Mouse (Mus musculus): ENCODE data around the gene Ppp1r13b. TPM values are rescaled to one million over a fixed set of nuclear protein-coding genes. Genes with fewer than 3 reads are reported as not detected.

Ppp1r13b gene
- polyA plus RNA-seq, 1 experiment from 2014 or later = 22.6 TPM

- Histone ChIP-seq H3K4me1 (no peaks in the 10 kb centered on the region), H3K27ac (replicated peaks) (no peak overlapping the region), H3K4me2 (replicated peaks) (no peak overlapping the region), H3K36me3 (0 out of 2 replicates have a peak, but pooled peaks cover 2% of the 10 kb centered on the region), H3K9ac (replicated peaks) (no peak overlapping the region), H3K4me3 (no peak overlapping the region), H3K9me3 (no peaks in the 10 kb centered on the region), H3K27me3 (no peaks in the 10 kb centered on the region)
- ATAC-seq (replicated peaks) = no peak
- 83% methylated on average over 1 of the region's 1 CpGs for WGBS
Observed at GRCm38 (mm10) chr12:111869806-111870205, 38.1 kb downstream of the Ppp1r13b start.

- no peak overlapping the region for H3K27ac ChIP-seq (replicated peaks)
- H3K27me3 ChIP-seq = no peaks in the 10 kb centered on the region
- WGBS = 83% methylated on average over 4 of the region's 4 CpGs
- H3K4me2 ChIP-seq (replicated peaks) = no peak overlapping the region
- no peaks in the 10 kb centered on the region for H3K36me3 ChIP-seq
- H3K4me3 ChIP-seq = no peak overlapping the region
- ATAC-seq (replicated peaks) = no peak
- no peaks in the 10 kb centered on the region for H3K4me1 ChIP-seq
- no peak overlapping the region for H3K9ac ChIP-seq (replicated peaks)
- no peaks in the 10 kb centered on the region for H3K9me3 ChIP-seq
Observed at GRCm38 (mm10) chr12:111864206-111864824, 43.6 kb downstream of the Ppp1r13b start.

DNA sequence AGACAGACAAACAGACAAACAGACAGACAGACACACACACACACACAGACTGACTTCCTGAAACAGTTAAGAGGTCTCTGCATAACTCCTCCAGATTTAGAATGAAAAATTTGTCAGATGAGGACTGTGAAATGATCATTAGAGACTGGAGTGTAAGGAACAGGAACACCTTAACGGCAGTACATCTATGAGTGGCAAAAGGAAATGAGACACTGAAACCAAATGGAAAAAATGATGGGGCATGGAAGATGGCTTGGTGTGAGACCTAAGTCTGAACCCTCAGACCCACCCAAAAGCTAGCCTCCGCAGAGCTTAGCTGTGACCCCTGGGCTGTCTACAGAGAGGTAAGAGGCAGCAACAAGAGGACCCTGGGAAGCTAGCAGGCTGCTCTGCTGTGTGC, 52.5 kb downstream of the Ppp1r13b start:
- WGBS = 96% methylated on average over 2 of the region's 2 CpGs
- no peaks in the 10 kb centered on the region for H3K27me3 ChIP-seq
- no peak overlapping the region for H3K4me2 ChIP-seq (replicated peaks)
- no peak overlapping the region for H3K27ac ChIP-seq (replicated peaks)
- H3K9ac ChIP-seq (replicated peaks) = no peak overlapping the region
- no peak for ATAC-seq (replicated peaks)
- no peak overlapping the region for H3K4me3 ChIP-seq
- no peaks in the 10 kb centered on the region for H3K36me3 ChIP-seq
- no peaks in the 10 kb centered on the region for H3K4me1 ChIP-seq
- no peaks in the 10 kb centered on the region for H3K9me3 ChIP-seq

GRCm38 (mm10) chr12:111853546-111853945, 54.4 kb downstream of the Ppp1r13b start:
- no peak overlapping the region for H3K27ac ChIP-seq (replicated peaks)

DNA sequence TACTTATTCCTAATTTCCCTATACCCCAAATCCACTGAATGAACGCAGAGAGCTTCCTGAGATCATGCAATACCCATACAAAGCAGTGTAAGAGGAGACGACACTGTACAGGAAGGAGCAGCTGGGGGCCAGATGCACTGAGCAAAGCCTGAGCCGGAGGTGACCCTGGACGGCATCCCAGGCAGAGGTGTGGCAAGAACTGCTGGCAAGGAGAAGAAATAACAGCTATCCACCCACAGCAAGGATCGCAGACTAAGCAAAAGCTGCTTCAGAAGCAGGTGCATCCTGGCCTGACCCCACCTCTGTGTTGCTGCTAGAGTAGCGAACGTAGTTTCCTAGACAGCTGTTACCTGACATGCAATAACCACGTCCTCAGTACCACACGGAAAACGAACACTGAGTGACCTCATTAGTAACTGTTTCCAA, 54.9 kb downstream of the Ppp1r13b start:
- H3K9ac ChIP-seq (replicated peaks) = no peak overlapping the region
- H3K36me3 ChIP-seq = no peaks in the 10 kb centered on the region
- H3K27ac ChIP-seq (replicated peaks) = no peak overlapping the region
- H3K27me3 ChIP-seq = no peaks in the 10 kb centered on the region
- no peaks in the 10 kb centered on the region for H3K4me1 ChIP-seq
- 68% methylated on average over 10 of the region's 10 CpGs for WGBS
- no peak overlapping the region for H3K4me3 ChIP-seq
- H3K4me2 ChIP-seq (replicated peaks) = no peak overlapping the region
- H3K9me3 ChIP-seq = no peaks in the 10 kb centered on the region
- ATAC-seq (replicated peaks) = no peak

More at GRCm38 (mm10) chr12:111853546-111853945, 54.4 kb downstream of the Ppp1r13b start:
- 77% methylated on average over 4 of the region's 4 CpGs for WGBS
- Histone ChIP-seq H3K4me2 (replicated peaks) (no peak overlapping the region), H3K4me1 (no peaks in the 10 kb centered on the region), H3K27me3 (no peaks in the 10 kb centered on the region), H3K9ac (replicated peaks) (no peak overlapping the region), H3K36me3 (no peaks in the 10 kb centered on the region), H3K9me3 (no peaks in the 10 kb centered on the region), H3K4me3 (no peak overlapping the region)
- ATAC-seq (replicated peaks) = no peak

DNA sequence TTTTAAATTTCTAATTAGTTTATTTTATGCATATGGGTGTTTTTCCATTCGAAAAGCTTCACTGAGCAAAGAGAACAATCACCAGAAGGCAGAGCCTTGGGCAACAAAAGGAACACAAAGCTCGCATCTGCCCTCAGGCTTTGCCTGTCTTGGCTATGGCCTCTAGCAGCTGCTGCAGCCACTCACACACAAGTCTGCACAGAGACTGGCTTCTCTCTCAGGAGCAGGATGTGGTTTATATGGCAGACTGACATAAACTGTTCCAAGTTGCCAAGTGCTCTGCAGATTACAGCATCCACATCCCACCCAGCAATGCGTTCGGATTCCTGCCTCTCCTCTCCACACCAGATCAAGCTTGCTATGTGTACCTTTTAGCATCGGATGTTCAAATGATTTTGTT, 56.2 kb downstream of the Ppp1r13b start:
- Histone ChIP-seq H3K4me2 (replicated peaks) (no peak overlapping the region), H3K9ac (replicated peaks) (no peak overlapping the region), H3K4me3 (no peak overlapping the region), H3K27me3 (no peaks in the 10 kb centered on the region), H3K27ac (replicated peaks) (no peak overlapping the region), H3K4me1 (no peaks in the 10 kb centered on the region), H3K9me3 (no peaks in the 10 kb centered on the region), H3K36me3 (no peaks in the 10 kb centered on the region)
- WGBS = 68% methylated on average over 5 of the region's 5 CpGs
- no peak for ATAC-seq (replicated peaks)

- H3K27me3 ChIP-seq = no peaks in the 10 kb centered on the region
- ATAC-seq (replicated peaks) = no peak
- no peak overlapping the region for H3K4me3 ChIP-seq
- H3K4me1 ChIP-seq = no peaks in the 10 kb centered on the region
- H3K9ac ChIP-seq (replicated peaks) = no peak overlapping the region
- H3K27ac ChIP-seq (replicated peaks) = no peak overlapping the region
- no peak overlapping the region for H3K4me2 ChIP-seq (replicated peaks)
- H3K9me3 ChIP-seq = no peaks in the 10 kb centered on the region
- 58% methylated on average over 2 of the region's 2 CpGs for WGBS
- no peaks in the 10 kb centered on the region for H3K36me3 ChIP-seq
Observed at GRCm38 (mm10) chr12:111851235-111851634, 56.7 kb downstream of the Ppp1r13b start.

DNA sequence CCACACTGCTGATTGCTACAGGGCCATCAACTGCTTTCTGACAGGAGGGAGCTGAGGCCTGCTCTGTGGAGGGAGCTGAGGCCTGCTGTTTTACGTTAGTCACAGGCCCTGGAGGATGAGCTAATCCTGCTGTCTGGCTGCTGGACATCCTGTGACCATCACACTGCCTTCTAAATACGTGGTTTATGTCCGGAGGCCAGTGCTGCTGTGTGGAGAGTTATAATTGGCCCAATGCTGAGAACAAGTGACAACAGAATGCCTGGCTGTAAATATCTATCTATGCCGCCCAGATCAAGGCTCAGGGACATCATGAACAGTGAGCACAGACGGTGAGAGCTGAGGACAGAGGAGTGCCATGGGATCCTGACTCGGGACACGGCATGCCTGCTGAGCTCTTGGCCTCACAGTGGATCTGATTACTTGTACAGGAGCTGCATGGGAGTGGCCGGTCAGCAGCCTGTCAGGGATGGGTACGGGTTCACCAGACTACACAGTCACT, 59.6 kb downstream of the Ppp1r13b start:
- H3K4me3 ChIP-seq = no peak overlapping the region
- H3K9ac ChIP-seq (replicated peaks) = no peak overlapping the region
- WGBS = 89% methylated on average over 9 of the region's 9 CpGs
- no peaks in the 10 kb centered on the region for H3K4me1 ChIP-seq
- H3K27ac ChIP-seq (replicated peaks) = no peak overlapping the region
- H3K9me3 ChIP-seq = no peaks in the 10 kb centered on the region
- ATAC-seq (replicated peaks) = no peak
- no peaks in the 10 kb centered on the region for H3K27me3 ChIP-seq
- no peak overlapping the region for H3K4me2 ChIP-seq (replicated peaks)
- H3K36me3 ChIP-seq = peaks cover 2% of the 10 kb centered on the region; the same call in 1 of the 2 replicates

GRCm38 (mm10) chr12:111846815-111847214, 61.1 kb downstream of the Ppp1r13b start:
- WGBS = 89% methylated on average over 10 of the region's 10 CpGs
- Histone ChIP-seq H3K9ac (replicated peaks) (no peak overlapping the region), H3K27me3 (no peaks in the 10 kb centered on the region), H3K27ac (replicated peaks) (no peak overlapping the region), H3K36me3 (peaks cover 4% of the 10 kb centered on the region), H3K4me1 (no peaks in the 10 kb centered on the region), H3K4me3 (no peak overlapping the region), H3K4me2 (replicated peaks) (no peak overlapping the region), H3K9me3 (no peaks in the 10 kb centered on the region)
- no peak for ATAC-seq (replicated peaks)

DNA sequence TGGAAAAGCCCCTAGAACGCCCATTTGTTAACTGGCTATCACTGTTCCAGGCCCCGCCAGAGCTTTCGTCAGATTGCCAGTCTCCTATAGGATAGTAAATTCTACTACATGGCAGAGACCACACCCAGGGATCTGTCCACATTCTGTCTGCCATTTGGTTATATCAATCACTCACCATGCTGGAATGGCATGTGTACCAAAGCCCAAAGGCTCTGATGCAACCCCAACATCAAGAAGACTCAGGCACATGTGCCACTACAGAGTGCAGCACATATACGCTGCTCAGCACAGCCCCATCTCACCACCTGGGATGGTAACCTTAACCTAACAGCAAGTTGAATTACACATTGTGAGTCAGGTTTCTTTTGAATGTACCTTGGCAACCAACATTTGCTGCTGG, 62.0 kb downstream of the Ppp1r13b start:
- H3K27ac ChIP-seq (replicated peaks) = no peak overlapping the region
- no peak overlapping the region for H3K4me2 ChIP-seq (replicated peaks)
- H3K4me1 ChIP-seq = no peaks in the 10 kb centered on the region
- H3K27me3 ChIP-seq = no peaks in the 10 kb centered on the region
- 88% methylated on average over 4 of the region's 4 CpGs for WGBS
- no peaks in the 10 kb centered on the region for H3K9me3 ChIP-seq
- ATAC-seq (replicated peaks) = no peak
- H3K9ac ChIP-seq (replicated peaks) = no peak overlapping the region
- H3K36me3 ChIP-seq = peaks cover 4% of the 10 kb centered on the region
- no peak overlapping the region for H3K4me3 ChIP-seq

GRCm38 (mm10) chr12:111843470-111843869, 64.4 kb downstream of the Ppp1r13b start:
- Histone ChIP-seq H3K36me3 (peaks cover 5% of the 10 kb centered on the region), H3K4me2 (replicated peaks) (no peak overlapping the region), H3K4me1 (no peaks in the 10 kb centered on the region), H3K9ac (replicated peaks) (no peak overlapping the region), H3K4me3 (no peak overlapping the region), H3K9me3 (no peaks in the 10 kb centered on the region), H3K27ac (replicated peaks) (no peak overlapping the region), H3K27me3 (no peaks in the 10 kb centered on the region)
- no peak for ATAC-seq (replicated peaks)
- WGBS = 62% methylated on average over 2 of the region's 2 CpGs

DNA sequence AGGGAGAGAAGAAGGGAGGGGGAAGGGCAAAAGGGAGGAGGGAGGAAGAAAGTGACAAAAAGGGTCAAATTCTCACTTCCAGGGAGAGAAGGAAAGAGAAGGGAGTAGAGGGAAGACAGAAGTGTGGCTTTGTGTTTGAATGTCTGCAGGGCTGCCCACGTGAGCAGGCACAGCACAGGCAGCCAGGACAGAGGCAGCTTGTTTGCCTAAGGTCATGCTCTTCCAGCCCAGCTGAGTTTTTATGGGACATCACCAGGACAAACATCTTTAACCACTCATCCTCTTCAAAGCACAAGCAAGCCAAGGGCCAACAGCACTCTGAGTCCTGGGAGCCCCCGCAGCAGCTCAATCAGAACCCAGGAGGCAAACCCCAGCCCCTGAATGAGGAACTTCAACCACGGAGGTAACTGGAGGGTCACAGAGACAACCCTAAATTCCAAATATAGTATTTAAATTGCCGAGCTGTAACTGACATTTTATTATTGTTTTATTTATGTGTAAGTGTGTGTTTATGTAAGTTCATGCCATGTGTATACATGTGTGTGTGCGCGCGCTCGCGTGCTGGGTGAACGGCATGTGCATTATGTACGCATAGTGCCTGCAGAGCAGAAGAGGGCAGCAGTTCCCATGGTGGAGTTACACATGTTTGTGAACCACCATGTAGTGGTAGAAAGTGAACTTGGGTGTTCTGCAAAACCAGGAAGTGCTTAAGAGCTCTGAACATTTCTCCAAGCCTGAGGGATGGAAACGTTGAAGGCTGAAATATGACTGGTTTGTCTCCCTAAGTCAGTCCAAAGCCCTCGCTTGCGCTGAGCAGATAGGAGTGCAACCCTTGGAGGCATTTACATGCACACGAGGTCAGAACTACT, 65.1 kb downstream of the Ppp1r13b start:
- Histone ChIP-seq H3K27me3 (no peaks in the 10 kb centered on the region), H3K4me1 (no peaks in the 10 kb centered on the region), H3K4me3 (no peak overlapping the region), H3K36me3 (peaks cover 11% of the 10 kb centered on the region), H3K9me3 (no peaks in the 10 kb centered on the region), H3K27ac (replicated peaks) (no peak overlapping the region), H3K9ac (replicated peaks) (no peak overlapping the region), H3K4me2 (replicated peaks) (no peak overlapping the region)
- ATAC-seq (replicated peaks) = no peak
- 87% methylated on average over 15 of the region's 15 CpGs for WGBS
